Mouse (Mus musculus) layer of hippocampus, adult 9-10 months (tissue): ENCODE data around the gene Cubn.

Experiments
- DNase-seq: peaks from one replicate; pipeline ENCODE4 v3.0.0; 2022; ENCODE audit warnings: low spot score

The Cubn gene

GRCm38 (mm10) chr2:13484566-13484965 is 7.0 kb downstream of the Cubn start:
- DNase-seq: no peak

- DNase-seq: no peak
Observed at GRCm38 (mm10) chr2:13480744-13481143, 10.9 kb downstream of the Cubn start.

- DNase-seq: no peak
Observed at GRCm38 (mm10) chr2:13479165-13479564, 12.4 kb downstream of the Cubn start.

GRCm38 (mm10) chr2:13470108-13470507 is 21.5 kb downstream of the Cubn start:
- DNase-seq: no peak

- no peak for DNase-seq
Observed at GRCm38 (mm10) chr2:13469641-13470040, 22.0 kb downstream of the Cubn start.

- DNase-seq: no peak
Observed at GRCm38 (mm10) chr2:13466685-13467084, 24.9 kb downstream of the Cubn start.

GRCm38 (mm10) chr2:13458088-13458487 is 33.5 kb downstream of the Cubn start:
- no peak for DNase-seq

- no peak for DNase-seq
Observed at GRCm38 (mm10) chr2:13456821-13457220, 34.8 kb downstream of the Cubn start.

GRCm38 (mm10) chr2:13451495-13452491 is 39.8 kb downstream of the Cubn start:
- no peak for DNase-seq

GRCm38 (mm10) chr2:13450895-13451294 is 40.7 kb downstream of the Cubn start:
- DNase-seq: no peak

- DNase-seq: no peak
Observed at GRCm38 (mm10) chr2:13450470-13450869, 41.1 kb downstream of the Cubn start.

GRCm38 (mm10) chr2:13445156-13445555 is 46.5 kb downstream of the Cubn start:
- DNase-seq: no peak

GRCm38 (mm10) chr2:13438983-13439382 is 52.6 kb downstream of the Cubn start:
- no peak for DNase-seq

- no peak for DNase-seq
Observed at GRCm38 (mm10) chr2:13438275-13438845, 53.3 kb downstream of the Cubn start.

GRCm38 (mm10) chr2:13432002-13432401 is 59.6 kb downstream of the Cubn start:
- no peak for DNase-seq

- DNase-seq: no peak
Observed at GRCm38 (mm10) chr2:13421974-13422760, 69.4 kb downstream of the Cubn start.

- no peak for DNase-seq
Observed at GRCm38 (mm10) chr2:13416765-13417524, 74.7 kb downstream of the Cubn start.

- no peak for DNase-seq
Observed at GRCm38 (mm10) chr2:13413520-13414178, 78.0 kb downstream of the Cubn start.

- no peak for DNase-seq
Observed at GRCm38 (mm10) chr2:13410660-13411059, 81.0 kb downstream of the Cubn start.

- no peak for DNase-seq
Observed at GRCm38 (mm10) chr2:13409767-13410519, 81.7 kb downstream of the Cubn start.
